10 mouse cellular contexts compared by ENCODE assay signal in genomic region chr7:115597376-115597775, GRCm38 (mm10).
A peak's percentile ranks its signal among the peaks of the same experiment; 100 is the strongest.
DNase-seq lines count a peak whose midpoint lies in the region; ATAC-seq lines count a peak whose summit lies in the region.
"Had no signal": no experiment of that assay in that cellular context is flagged by ENCODE, and none has a peak within 500 bp of the region (broad histone marks: within the 10 kb centered on the region; RNA-seq: fewer than 3 reads in every experiment).

No protein-coding gene starts in this region.

- no peak overlapping the region for H3K9ac ChIP-seq in heart, embryonic 11.5 days (ENCODE audit: low read depth, low read length)
- no peak overlapping the region for H3K9ac ChIP-seq in kidney, embryonic 16.5 days (replicated peaks; ENCODE audit: low read length)
- H3K9ac ChIP-seq in limb, embryonic 12.5 days (replicated peaks) = no peak overlapping the region
- H3K9ac ChIP-seq: hindbrain, embryonic 15.5 days; neural tube, embryonic 13.5 days had no signal

- no peak overlapping the region for H3K27ac ChIP-seq in heart, embryonic 11.5 days (ENCODE audit: low read depth, low read length)
- H3K27ac ChIP-seq in kidney, embryonic 16.5 days (ENCODE audit: low read length) = no peak overlapping the region
- peak overlapping the region; percentile 87 for H3K27ac ChIP-seq in limb, embryonic 12.5 days
- H3K27ac ChIP-seq: hindbrain, embryonic 15.5 days; neural tube, embryonic 13.5 days had no signal

- ATAC-seq in heart, embryonic 11.5 days (replicated peaks; ENCODE audit: insufficient number of reproducible peaks, low FRiP score, low TSS enrichment) = no peak
- peak; percentile 86; the same call in 1 of the 2 replicates for ATAC-seq in kidney, embryonic 16.5 days (ENCODE audit: low FRiP score, low TSS enrichment)
- peak; percentile 15; the same call in 1 of the 2 replicates for ATAC-seq in limb, embryonic 12.5 days (ENCODE audit: insufficient number of reproducible peaks, insufficient read depth, low FRiP score, low TSS enrichment, low read depth)
- no peak for ATAC-seq in cerebellum, adult (ENCODE audit: insufficient number of reproducible peaks, low FRiP score, low TSS enrichment)

- H3K9me3 ChIP-seq in heart, embryonic 11.5 days (replicated peaks; ENCODE audit: control insufficient read depth, low read length) = no peaks in the 10 kb centered on the region
- H3K9me3 ChIP-seq in kidney, embryonic 16.5 days (ENCODE audit: low read length) = no peaks in the 10 kb centered on the region
- H3K9me3 ChIP-seq in limb, embryonic 12.5 days = no peaks in the 10 kb centered on the region
- H3K9me3 ChIP-seq: hindbrain, embryonic 15.5 days; neural tube, embryonic 13.5 days had no signal

- H3K4me1 ChIP-seq in heart, embryonic 11.5 days (ENCODE audit: control insufficient read depth, insufficient read depth, low read length) = no peaks in the 10 kb centered on the region
- H3K4me1 ChIP-seq in kidney, embryonic 16.5 days (ENCODE audit: insufficient read depth, low read length) = peaks cover 9% of the 10 kb centered on the region
- H3K4me1 ChIP-seq in limb, embryonic 12.5 days (replicated peaks) = peaks cover 28% of the 10 kb centered on the region
- H3K4me1 ChIP-seq: hindbrain, embryonic 15.5 days had no signal

- H3K4me3 ChIP-seq in heart, embryonic 11.5 days (ENCODE audit: low read depth, low read length) = no peak overlapping the region
- H3K4me3 ChIP-seq in kidney, embryonic 16.5 days (ENCODE audit: low read length) = no peak overlapping the region
- H3K4me3 ChIP-seq in limb, embryonic 12.5 days (replicated peaks) = no peak overlapping the region
- H3K4me3 ChIP-seq: hindbrain, embryonic 15.5 days; neural tube, embryonic 13.5 days had no signal

- no peaks in the 10 kb centered on the region for H3K36me3 ChIP-seq in heart, embryonic 11.5 days (ENCODE audit: control insufficient read depth, insufficient read depth, low read length)
- H3K36me3 ChIP-seq in kidney, embryonic 16.5 days (ENCODE audit: insufficient read depth, low read length) = no peaks in the 10 kb centered on the region
- no peaks in the 10 kb centered on the region for H3K36me3 ChIP-seq in limb, embryonic 12.5 days
- H3K36me3 ChIP-seq: hindbrain, embryonic 15.5 days; neural tube, embryonic 13.5 days had no signal

- H3K4me2 ChIP-seq in heart, embryonic 11.5 days = no peak overlapping the region
- no peak overlapping the region for H3K4me2 ChIP-seq in kidney, embryonic 16.5 days (replicated peaks; ENCODE audit: low read depth, low read length)
- peak overlapping the region; percentile 23; the same call in 1 of the 2 replicates for H3K4me2 ChIP-seq in limb, embryonic 12.5 days
- H3K4me2 ChIP-seq: hindbrain, embryonic 15.5 days; neural tube, embryonic 13.5 days had no signal

- 71% methylated on average over 6 of the region's 6 CpGs for WGBS in heart, embryonic 11.5 days (ENCODE audit: insufficient replicate concordance)
- WGBS in kidney, embryonic 16.5 days = 31% methylated on average over 6 of the region's 6 CpGs
- 37% methylated on average over 6 of the region's 6 CpGs for WGBS in limb, embryonic 12.5 days

- no peaks in the 10 kb centered on the region for H3K27me3 ChIP-seq in heart, embryonic 11.5 days (ENCODE audit: control insufficient read depth, insufficient read depth, low read length)
- H3K27me3 ChIP-seq in kidney, embryonic 16.5 days (ENCODE audit: insufficient read depth, low read length) = no peaks in the 10 kb centered on the region
- no peaks in the 10 kb centered on the region for H3K27me3 ChIP-seq in limb, embryonic 12.5 days
- H3K27me3 ChIP-seq: hindbrain, embryonic 15.5 days; neural tube, embryonic 13.5 days had no signal

- peak; percentile 87 for DNase-seq in heart, adult 11 months
- peak; percentile 12 for DNase-seq in embryo, embryonic 9.5 days (ENCODE audit: extremely low spot score)
- DNase-seq in spleen, postnatal 14 days (ENCODE audit: low spot score in 2 of 2) = no peak
- DNase-seq in adipocyte (ENCODE audit: low spot score) = no peak

Comparison
In these comparisons a context has a peak if more than half of its experiments do, and no peak if none do; other contexts are left out.
1. DNase-seq: peak in heart, adult 11 months (single experiment) and embryo, embryonic 9.5 days (single experiment); none in spleen, postnatal 14 days (0 of 2) and adipocyte (single experiment).
2. ATAC-seq: peak in kidney, embryonic 16.5 days (single experiment) and limb, embryonic 12.5 days (single experiment); none in heart, embryonic 11.5 days (single experiment) and cerebellum, adult (single experiment).